Mouse (Mus musculus): ENCODE results near the gene Abca4.
"Not testable (repeated sequence)": the region's sequence is repeated elsewhere in the genome, so short reads cannot be mapped to it uniquely, and the experiment has no call there.

Gene Abca4

GRCm38 (mm10) chr3:122058439-122059198, 14.4 kb downstream of the Abca4 start:
- DNase-seq (ENCODE audit: low spot score in 2 of 2): no peak

GRCm38 (mm10) chr3:122062586-122062985, 18.3 kb downstream of the Abca4 start:
- DNase-seq (ENCODE audit: low spot score in 2 of 2): no peak

DNA sequence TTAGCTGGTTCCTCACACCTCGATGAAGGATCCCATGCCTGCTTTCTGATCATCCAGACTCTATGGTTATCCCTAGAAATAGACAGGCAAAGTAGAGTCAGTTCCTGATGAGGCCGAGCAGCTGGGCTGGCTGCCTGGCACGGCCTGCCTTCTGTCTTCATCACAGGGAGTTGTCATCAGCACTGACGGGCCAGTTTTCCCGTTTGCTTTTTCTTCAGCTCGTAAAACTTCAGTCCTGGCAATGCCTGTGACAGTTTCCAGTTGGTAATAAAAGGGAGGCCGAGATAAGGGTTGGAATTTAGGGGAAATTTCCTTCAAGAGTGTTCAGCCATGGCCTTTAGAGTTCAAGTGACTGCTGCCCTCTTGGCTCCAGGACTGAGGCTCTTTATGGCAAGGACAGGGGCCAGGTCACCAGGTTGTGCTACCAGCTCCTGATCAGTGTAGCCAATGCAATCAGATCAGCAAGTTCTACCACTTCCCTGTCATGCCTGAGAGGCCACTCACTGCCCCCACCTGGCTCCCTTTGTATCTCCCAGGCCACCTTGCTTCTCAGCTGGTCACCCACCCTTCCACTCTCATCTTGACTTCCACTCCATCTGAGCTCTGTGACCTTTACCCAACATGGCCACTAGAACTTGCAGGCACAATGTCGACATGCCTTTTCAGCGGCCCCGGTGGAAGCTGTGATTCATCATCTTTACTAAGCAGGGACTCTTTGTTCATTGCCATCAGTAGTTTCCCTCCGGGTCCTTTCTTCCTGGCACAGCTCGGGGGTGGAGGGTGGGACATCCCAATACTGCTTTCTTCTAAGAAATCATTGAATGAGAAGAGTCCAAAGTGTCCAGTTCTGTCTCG, 20.5 kb downstream of the Abca4 start:
- peak; percentile 61 to 65 for DNase-seq (ENCODE audit: low spot score in 2 of 2)

DNA sequence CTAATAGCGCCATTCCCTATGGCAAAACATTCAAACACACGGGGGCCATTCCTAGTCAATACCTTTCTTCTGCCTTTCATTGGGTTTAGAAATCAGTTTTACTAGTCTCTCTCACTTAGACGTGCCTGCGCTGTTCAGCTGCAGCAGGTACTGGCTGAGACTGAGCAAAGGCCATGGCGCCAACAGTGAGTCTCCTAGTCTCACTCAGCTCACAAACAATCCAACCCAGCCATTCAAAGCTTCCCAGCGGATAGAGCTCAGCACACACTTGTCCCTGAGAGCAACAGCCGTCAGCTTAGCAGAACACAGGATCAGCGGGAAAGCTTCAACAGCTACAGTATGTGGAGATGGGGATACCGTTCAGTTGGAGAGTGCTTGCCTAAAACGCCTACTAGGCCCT, 27.5 kb downstream of the Abca4 start:
- no peak for DNase-seq (ENCODE audit: low spot score in 2 of 2)

DNA sequence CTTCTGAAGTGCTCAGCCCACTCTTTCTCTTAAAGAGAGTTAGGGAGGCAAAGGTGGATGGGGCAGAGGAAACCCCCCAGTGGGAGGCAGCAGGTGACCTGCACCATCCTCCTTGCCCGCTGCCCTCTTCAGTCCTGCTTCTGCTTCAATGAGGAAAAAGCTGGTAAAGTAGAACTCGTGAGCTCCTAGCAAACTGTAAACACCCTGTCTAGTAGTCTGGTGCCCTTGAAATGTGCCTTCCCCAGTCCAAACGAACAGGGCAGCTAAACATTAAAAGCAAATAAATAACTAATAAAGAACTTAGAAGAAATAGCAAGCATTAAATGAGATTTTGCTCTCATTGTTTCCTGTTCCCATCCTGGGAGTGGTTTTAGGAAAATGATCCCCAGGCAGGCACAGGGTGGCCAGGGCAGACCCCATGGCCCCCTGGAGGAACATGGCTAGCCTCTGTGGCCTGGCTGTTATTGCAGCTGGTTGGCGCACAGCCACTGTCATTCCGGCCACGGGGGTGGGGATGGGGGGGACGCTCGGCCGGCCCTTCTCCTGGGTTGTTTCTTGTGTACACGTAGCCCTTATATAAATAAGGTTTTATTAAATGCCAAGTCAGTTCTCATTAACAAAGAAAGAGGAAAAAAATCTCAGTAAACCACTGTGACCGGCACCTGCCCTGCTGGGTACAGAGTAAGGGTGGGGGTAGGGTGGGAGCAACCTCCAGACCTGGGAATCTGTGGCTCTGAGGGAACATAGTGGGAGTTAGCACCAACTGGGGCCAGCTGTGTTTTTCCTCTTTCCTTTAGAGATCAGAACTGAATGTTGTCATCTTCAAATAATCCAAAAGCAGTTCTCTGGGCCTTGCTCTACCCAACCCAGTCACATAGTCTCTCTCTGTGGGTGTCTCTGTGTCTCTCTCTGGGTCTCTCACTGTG, 28.7 kb downstream of the Abca4 start:
- no peak for DNase-seq (ENCODE audit: low spot score in 2 of 2)

DNA sequence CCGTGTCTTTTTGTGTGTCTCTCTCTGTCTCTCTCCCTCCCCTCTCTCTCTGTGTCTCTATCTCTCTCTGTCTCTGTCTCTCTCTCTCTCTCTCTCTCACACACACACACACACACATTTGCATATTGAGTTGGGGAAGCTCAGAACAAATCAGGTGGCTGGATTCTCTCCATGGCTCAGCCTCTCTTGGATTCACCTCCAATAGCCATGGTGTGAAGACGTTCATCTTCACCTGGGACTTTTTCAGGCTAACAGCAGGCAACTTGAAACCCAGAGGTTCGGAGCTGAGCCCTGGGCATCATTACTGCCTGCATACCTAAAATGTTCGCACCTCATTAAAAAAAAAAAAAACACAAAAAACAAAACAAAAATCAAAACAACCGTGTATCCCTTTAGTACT, 29.4 kb downstream of the Abca4 start:
- no peak for DNase-seq (ENCODE audit: low spot score in 2 of 2)

GRCm38 (mm10) chr3:122074334-122074733, 30.1 kb downstream of the Abca4 start:
- DNase-seq (ENCODE audit: low spot score in 2 of 2): no peak

- DNase-seq (ENCODE audit: low spot score in 2 of 2): no peak
Measured at GRCm38 (mm10) chr3:122078141-122078540, 33.9 kb downstream of the Abca4 start.

DNA sequence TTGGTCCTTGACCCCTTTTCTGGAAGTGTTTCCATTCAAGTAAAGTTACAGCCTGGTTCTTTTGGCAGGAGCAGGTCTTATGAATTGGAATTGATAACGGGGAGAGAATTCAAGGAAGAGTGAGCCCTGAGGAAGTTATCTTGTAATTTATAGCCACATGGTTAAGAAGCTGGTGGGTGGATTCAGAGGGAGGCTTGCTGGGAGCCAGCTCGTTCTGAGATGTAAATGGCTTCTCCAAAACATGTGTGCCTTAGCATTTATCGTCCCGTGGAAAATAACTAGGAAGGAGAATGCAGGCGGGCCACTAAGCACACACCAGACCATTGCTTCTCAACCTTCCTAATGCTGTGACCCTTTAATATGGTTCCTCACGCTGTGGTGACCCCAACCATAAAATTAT, 34.9 kb downstream of the Abca4 start:
- no peak for DNase-seq (ENCODE audit: low spot score in 2 of 2)

GRCm38 (mm10) chr3:122081634-122082033, 37.4 kb downstream of the Abca4 start:
- DNase-seq (ENCODE audit: low spot score in 2 of 2): not testable (repeated sequence)

GRCm38 (mm10) chr3:122082338-122082737, 38.1 kb downstream of the Abca4 start:
- DNase-seq (ENCODE audit: low spot score in 2 of 2): no peak

DNA sequence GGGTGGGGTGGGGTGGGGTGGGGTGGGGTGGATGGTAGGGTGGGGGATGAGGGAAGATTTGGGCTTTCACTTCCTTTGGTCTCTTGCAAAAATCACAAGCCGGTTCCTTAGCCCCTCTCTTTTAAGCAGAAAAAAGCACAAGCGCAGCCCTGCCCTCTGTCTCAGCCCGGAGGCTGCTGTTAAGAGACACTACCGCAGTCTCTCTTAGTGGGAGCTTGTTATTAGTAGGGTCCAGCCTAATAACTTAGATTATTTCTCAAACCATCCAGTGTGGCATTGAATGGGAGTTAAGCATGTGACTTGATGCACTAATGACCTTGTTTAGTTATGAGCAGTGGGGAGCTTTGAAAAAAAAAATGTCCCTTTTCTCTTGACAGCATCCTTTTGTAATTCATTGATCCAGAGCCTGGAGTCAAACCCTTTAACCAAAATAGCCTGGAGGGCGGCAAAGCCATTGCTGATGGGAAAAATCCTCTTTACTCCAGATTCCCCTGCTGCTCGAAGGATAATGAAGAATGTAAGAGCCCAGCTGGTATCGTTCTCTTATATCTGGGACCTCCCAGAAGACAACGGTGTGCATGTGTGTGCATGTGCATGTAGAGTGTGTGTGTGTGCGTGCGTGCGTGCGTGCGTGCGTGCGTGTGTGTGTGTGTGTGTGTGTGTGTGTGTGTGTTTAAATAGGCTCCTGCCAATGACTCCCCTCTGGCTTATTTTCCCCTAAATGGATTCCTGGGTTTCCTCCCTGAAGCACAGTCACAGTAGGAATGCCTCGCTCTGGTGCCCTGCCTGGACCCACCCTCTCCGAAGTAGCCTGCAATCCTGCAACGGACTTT, 41.1 kb downstream of the Abca4 start:
- DNase-seq (ENCODE audit: low spot score in 2 of 2): no peak

DNA sequence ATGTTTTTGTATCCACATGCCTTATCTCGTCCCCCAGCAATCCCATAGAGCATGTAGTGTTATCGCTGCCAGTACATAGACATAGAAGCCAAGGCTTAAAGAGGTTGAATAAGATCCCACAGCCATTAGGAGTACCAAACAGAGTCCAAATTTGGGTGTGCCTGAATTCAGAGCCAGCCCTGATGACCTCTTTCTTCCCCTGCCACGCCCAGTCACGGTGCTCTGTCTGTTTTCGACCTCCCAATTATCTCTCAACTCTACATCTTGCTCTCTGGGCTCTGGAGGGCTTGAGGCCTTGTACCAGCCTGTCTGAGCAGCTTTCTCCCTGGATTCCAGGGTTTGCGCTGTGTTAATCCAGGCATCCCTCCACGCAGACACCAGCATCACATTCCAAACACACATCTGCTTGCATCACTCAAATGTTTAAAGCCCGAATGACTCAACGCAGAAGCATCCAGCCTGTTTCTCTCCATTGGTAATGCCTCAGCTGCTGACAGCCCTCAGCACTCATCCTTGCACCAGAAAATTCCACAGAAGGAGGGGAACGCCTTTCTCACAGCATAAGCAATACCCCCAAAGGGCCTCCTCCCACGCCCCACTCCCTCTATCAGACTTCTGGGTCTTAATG, 43.9 kb downstream of the Abca4 start:
- DNase-seq (ENCODE audit: low spot score in 2 of 2): peak; percentile 34 to 40

DNA sequence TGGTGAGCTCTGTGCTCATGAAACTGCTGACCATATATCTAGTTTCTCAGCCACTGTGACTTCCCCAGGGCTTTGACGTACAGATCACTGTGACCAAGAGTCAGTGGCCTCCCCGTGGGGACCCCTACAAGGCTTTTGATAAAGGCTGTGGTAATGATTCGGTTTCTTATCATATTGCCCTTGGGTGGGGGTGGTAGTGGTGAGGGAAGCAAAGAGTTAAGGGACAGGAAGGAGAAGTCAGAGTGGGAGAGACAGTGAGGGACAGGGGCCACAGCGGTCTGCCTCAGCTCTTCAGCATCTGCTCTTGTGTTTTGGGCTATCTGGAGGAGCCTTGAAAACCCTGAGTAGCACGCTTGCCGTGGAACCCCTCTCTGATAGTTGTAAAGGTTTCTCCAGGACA, 46.1 kb downstream of the Abca4 start:
- DNase-seq (ENCODE audit: low spot score in 2 of 2): no peak

- no peak for DNase-seq (ENCODE audit: low spot score in 2 of 2)
Measured at GRCm38 (mm10) chr3:122099713-122100112, 55.5 kb downstream of the Abca4 start.

- no peak for DNase-seq (ENCODE audit: low spot score in 2 of 2)
Measured at GRCm38 (mm10) chr3:122102091-122102490, 57.8 kb downstream of the Abca4 start.

DNA sequence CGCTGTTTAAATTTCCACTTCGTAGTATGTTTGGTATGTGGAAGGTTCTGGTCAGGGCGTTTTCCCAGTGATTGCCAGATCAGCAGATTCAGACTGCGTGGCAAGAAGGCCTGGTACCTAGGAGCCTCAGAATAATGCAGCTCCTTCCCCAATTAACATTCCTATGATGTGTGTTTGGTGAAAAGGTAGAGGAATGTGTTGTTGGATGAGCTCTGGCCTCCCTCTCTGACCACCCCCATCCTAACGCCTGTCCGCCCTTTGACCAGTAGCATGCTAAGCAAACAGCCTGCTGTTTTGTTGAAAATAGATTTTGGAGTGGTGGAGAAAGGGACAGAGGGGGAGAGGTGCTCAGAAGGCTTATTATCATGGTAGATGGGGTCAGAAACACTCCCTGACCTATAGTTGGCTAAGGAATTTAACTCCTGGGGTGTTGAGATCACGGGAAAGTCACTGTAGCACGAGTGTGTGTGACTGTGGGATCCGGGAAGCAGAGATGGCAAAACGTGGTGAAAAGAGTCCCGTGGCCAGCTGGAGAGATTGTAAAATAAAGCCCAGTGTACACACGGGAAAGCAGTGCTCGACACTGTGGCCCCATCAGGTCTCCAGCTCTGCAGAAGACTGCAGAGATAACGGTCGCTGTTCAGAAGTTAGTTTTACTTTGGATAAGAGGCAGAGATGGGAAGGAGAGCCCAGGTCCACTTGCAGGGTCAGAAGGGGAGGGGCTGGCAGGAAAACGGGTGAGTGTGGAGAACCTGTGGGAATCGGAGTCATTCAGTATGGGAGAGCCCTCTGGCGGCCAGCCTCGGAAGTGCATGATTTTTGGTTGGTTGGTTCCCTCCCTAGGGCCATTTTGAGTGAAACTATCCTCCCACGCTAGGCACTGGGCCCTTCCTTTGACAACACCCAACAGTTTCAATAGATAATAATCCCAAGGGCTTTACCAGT, 59.9 kb downstream of the Abca4 start:
- peak; percentile 81 to 87 for DNase-seq (ENCODE audit: low spot score in 2 of 2)

- DNase-seq (ENCODE audit: low spot score in 2 of 2): no peak
Measured at GRCm38 (mm10) chr3:122106920-122107319, 62.7 kb downstream of the Abca4 start.

DNA sequence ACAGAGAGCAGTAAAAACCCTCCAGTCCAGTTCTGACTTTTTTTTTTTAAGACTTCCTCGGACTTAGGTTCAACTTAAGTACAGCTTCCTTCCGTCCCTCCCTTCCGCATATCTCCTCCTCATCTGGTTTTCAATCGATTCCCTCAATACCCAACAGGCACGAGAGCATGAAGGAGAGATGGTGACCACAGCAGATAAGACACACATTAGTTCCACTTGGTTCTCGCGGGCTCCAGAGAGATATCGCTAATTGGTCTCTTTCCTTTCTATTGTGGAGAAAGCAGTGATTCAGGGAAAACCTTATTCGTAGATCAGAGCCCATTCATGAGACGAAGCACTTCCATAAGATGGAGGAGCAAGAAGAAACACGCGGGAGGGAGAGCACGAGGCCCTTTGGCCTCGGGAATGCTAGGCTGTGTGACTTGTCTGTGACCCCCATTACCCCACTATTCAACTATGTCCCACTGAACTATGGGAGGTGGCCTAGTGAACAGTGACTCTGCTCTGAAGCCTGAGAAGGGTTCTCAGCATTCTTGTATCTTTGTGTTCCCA, 63.5 kb downstream of the Abca4 start:
- no peak for DNase-seq (ENCODE audit: low spot score in 2 of 2)

Measured in urinary bladder, postnatal 36 days (tissue).